Mouse (Mus musculus): Measurements from ENCODE around the gene Sorcs1. TPM values are rescaled to one million over a fixed set of nuclear protein-coding genes. Genes with fewer than 3 reads are reported as not detected.

Sorcs1 gene
- polyA plus RNA-seq, 1 experiment from 2014 or later = 2.0 TPM

- no peak for ATAC-seq (ENCODE audit: insufficient number of reproducible peaks, low FRiP score, low TSS enrichment, low read depth)
- Histone ChIP-seq H3K4me3 (no peak overlapping the region), H3K36me3 (no peaks in the 10 kb centered on the region), H3K4me2 (no peak overlapping the region), H3K27me3 (no peaks in the 10 kb centered on the region), H3K4me1 (no peaks in the 10 kb centered on the region), H3K27ac (no peak overlapping the region), H3K9me3 (no peaks in the 10 kb centered on the region), H3K9ac (no peak overlapping the region)
- 85% methylated on average over 5 of the region's 5 CpGs for WGBS
Observed at GRCm38 (mm10) chr19:50534031-50534430, 144.4 kb downstream of the Sorcs1 start.

- 69% methylated on average over 3 of the region's 3 CpGs for WGBS
- Histone ChIP-seq H3K4me3 (no peak overlapping the region), H3K9me3 (no peaks in the 10 kb centered on the region), H3K27me3 (no peaks in the 10 kb centered on the region), H3K9ac (no peak overlapping the region), H3K4me1 (no peaks in the 10 kb centered on the region), H3K36me3 (no peaks in the 10 kb centered on the region), H3K4me2 (no peak overlapping the region), H3K27ac (no peak overlapping the region)
- ATAC-seq (ENCODE audit: insufficient number of reproducible peaks, low FRiP score, low TSS enrichment, low read depth) = no peak
Observed at GRCm38 (mm10) chr19:50527835-50528234, 150.6 kb downstream of the Sorcs1 start.

- no peak overlapping the region for H3K27ac ChIP-seq
- H3K4me1 ChIP-seq = no peaks in the 10 kb centered on the region
- no peak overlapping the region for H3K9ac ChIP-seq
- no peak overlapping the region for H3K4me2 ChIP-seq
- H3K27me3 ChIP-seq = no peaks in the 10 kb centered on the region
- H3K9me3 ChIP-seq = no peaks in the 10 kb centered on the region
- H3K36me3 ChIP-seq = no peaks in the 10 kb centered on the region
- H3K4me3 ChIP-seq = no peak overlapping the region
- 68% methylated on average over 8 of the region's 8 CpGs for WGBS
- ATAC-seq (ENCODE audit: insufficient number of reproducible peaks, low FRiP score, low TSS enrichment, low read depth) = no peak
Observed at GRCm38 (mm10) chr19:50526094-50526493, 152.4 kb downstream of the Sorcs1 start.

GRCm38 (mm10) chr19:50521943-50522342, 156.5 kb downstream of the Sorcs1 start:
- Histone ChIP-seq H3K4me2 (no peak overlapping the region), H3K27ac (no peak overlapping the region), H3K9me3 (no peaks in the 10 kb centered on the region), H3K9ac (no peak overlapping the region), H3K36me3 (no peaks in the 10 kb centered on the region), H3K27me3 (no peaks in the 10 kb centered on the region), H3K4me1 (no peaks in the 10 kb centered on the region), H3K4me3 (no peak overlapping the region)
- WGBS = 68% methylated on average over 4 of the region's 4 CpGs
- no peak for ATAC-seq (ENCODE audit: insufficient number of reproducible peaks, low FRiP score, low TSS enrichment, low read depth)

- H3K4me3 ChIP-seq = no peak overlapping the region
- 83% methylated on average over 10 of the region's 10 CpGs for WGBS
Observed at GRCm38 (mm10) chr19:50515059-50515673, 163.3 kb downstream of the Sorcs1 start.

GRCm38 (mm10) chr19:50514309-50514830, 164.1 kb downstream of the Sorcs1 start:
- no peaks in the 10 kb centered on the region for H3K36me3 ChIP-seq
- ATAC-seq (ENCODE audit: insufficient number of reproducible peaks, low FRiP score, low TSS enrichment, low read depth) = no peak
- H3K9ac ChIP-seq = no peak overlapping the region
- no peak overlapping the region for H3K4me3 ChIP-seq
- 67% methylated on average over 8 of the region's 8 CpGs for WGBS
- H3K9me3 ChIP-seq = no peaks in the 10 kb centered on the region
- H3K27ac ChIP-seq = no peak overlapping the region
- H3K27me3 ChIP-seq = no peaks in the 10 kb centered on the region
- no peak overlapping the region for H3K4me2 ChIP-seq
- no peaks in the 10 kb centered on the region for H3K4me1 ChIP-seq

More at GRCm38 (mm10) chr19:50515059-50515673, 163.3 kb downstream of the Sorcs1 start:
- Histone ChIP-seq H3K9me3 (no peaks in the 10 kb centered on the region), H3K4me2 (no peak overlapping the region), H3K4me1 (no peaks in the 10 kb centered on the region), H3K9ac (no peak overlapping the region), H3K27me3 (no peaks in the 10 kb centered on the region), H3K27ac (no peak overlapping the region), H3K36me3 (no peaks in the 10 kb centered on the region)
- ATAC-seq (ENCODE audit: insufficient number of reproducible peaks, low FRiP score, low TSS enrichment, low read depth) = no peak

- Histone ChIP-seq H3K9ac (no peak overlapping the region), H3K36me3 (no peaks in the 10 kb centered on the region), H3K27ac (no peak overlapping the region), H3K4me2 (no peak overlapping the region), H3K9me3 (no peaks in the 10 kb centered on the region), H3K27me3 (no peaks in the 10 kb centered on the region), H3K4me1 (no peaks in the 10 kb centered on the region), H3K4me3 (no peak overlapping the region)
- 59% methylated on average over 1 of the region's 1 CpGs for WGBS
- ATAC-seq (ENCODE audit: insufficient number of reproducible peaks, low FRiP score, low TSS enrichment, low read depth) = no peak
Observed at GRCm38 (mm10) chr19:50502816-50503215, 175.6 kb downstream of the Sorcs1 start.

- WGBS = 86% methylated on average over 3 of the region's 3 CpGs
Observed at GRCm38 (mm10) chr19:50491121-50491520, 187.3 kb downstream of the Sorcs1 start.

GRCm38 (mm10) chr19:50490721-50491120, 187.7 kb downstream of the Sorcs1 start:
- no peaks in the 10 kb centered on the region for H3K36me3 ChIP-seq

More at GRCm38 (mm10) chr19:50491121-50491520, 187.3 kb downstream of the Sorcs1 start:
- H3K4me1 ChIP-seq = no peaks in the 10 kb centered on the region
- H3K36me3 ChIP-seq = no peaks in the 10 kb centered on the region
- no peak for ATAC-seq (ENCODE audit: insufficient number of reproducible peaks, low FRiP score, low TSS enrichment, low read depth)
- no peak overlapping the region for H3K27ac ChIP-seq
- no peaks in the 10 kb centered on the region for H3K27me3 ChIP-seq
- no peaks in the 10 kb centered on the region for H3K9me3 ChIP-seq
- H3K4me2 ChIP-seq = no peak overlapping the region
- no peak overlapping the region for H3K9ac ChIP-seq
- no peak overlapping the region for H3K4me3 ChIP-seq

GRCm38 (mm10) chr19:50489786-50490185, 188.7 kb downstream of the Sorcs1 start:
- Histone ChIP-seq H3K9ac (no peak overlapping the region), H3K36me3 (no peaks in the 10 kb centered on the region), H3K4me2 (no peak overlapping the region), H3K4me3 (no peak overlapping the region), H3K27ac (no peak overlapping the region), H3K4me1 (no peaks in the 10 kb centered on the region), H3K9me3 (no peaks in the 10 kb centered on the region), H3K27me3 (no peaks in the 10 kb centered on the region)
- no peak for ATAC-seq (ENCODE audit: insufficient number of reproducible peaks, low FRiP score, low TSS enrichment, low read depth)
- 79% methylated on average over 3 of the region's 3 CpGs for WGBS

More at GRCm38 (mm10) chr19:50490721-50491120, 187.7 kb downstream of the Sorcs1 start:
- no peak for ATAC-seq (ENCODE audit: insufficient number of reproducible peaks, low FRiP score, low TSS enrichment, low read depth)
- Histone ChIP-seq H3K4me3 (no peak overlapping the region), H3K4me1 (no peaks in the 10 kb centered on the region), H3K4me2 (no peak overlapping the region), H3K9me3 (no peaks in the 10 kb centered on the region), H3K27me3 (no peaks in the 10 kb centered on the region), H3K9ac (no peak overlapping the region), H3K27ac (no peak overlapping the region)
- 45% methylated on average over 2 of the region's 2 CpGs for WGBS

GRCm38 (mm10) chr19:50488421-50488820, 190.0 kb downstream of the Sorcs1 start:
- Histone ChIP-seq H3K27ac (no peak overlapping the region), H3K4me1 (no peaks in the 10 kb centered on the region), H3K9me3 (no peaks in the 10 kb centered on the region), H3K4me2 (no peak overlapping the region), H3K9ac (no peak overlapping the region), H3K36me3 (no peaks in the 10 kb centered on the region), H3K27me3 (no peaks in the 10 kb centered on the region), H3K4me3 (no peak overlapping the region)
- no peak for ATAC-seq (ENCODE audit: insufficient number of reproducible peaks, low FRiP score, low TSS enrichment, low read depth)
- WGBS = 61% methylated on average over 6 of the region's 6 CpGs

- Histone ChIP-seq H3K9me3 (no peaks in the 10 kb centered on the region), H3K4me2 (no peak overlapping the region)
Observed at GRCm38 (mm10) chr19:50487768-50488167, 190.7 kb downstream of the Sorcs1 start.

More at GRCm38 (mm10) chr19:50487768-50488167, 190.7 kb downstream of the Sorcs1 start:
- H3K4me1 ChIP-seq = no peaks in the 10 kb centered on the region
- WGBS = 21% methylated on average over 11 of the region's 11 CpGs
- H3K4me3 ChIP-seq = no peak overlapping the region
- no peaks in the 10 kb centered on the region for H3K36me3 ChIP-seq
- no peaks in the 10 kb centered on the region for H3K27me3 ChIP-seq
- no peak overlapping the region for H3K27ac ChIP-seq
- H3K9ac ChIP-seq = no peak overlapping the region
- no peak for ATAC-seq (ENCODE audit: insufficient number of reproducible peaks, low FRiP score, low TSS enrichment, low read depth)
